Mouse (Mus musculus) stomach, embryonic 16.5 days (tissue): ENCODE results near the gene Bicral. TPM values are rescaled to one million over a fixed set of nuclear protein-coding genes. Genes with fewer than 3 reads are reported as not detected.
"Not testable (repeated sequence)": the region's sequence is repeated elsewhere in the genome, so short reads cannot be mapped to it uniquely, and the experiment has no call there.

Source experiments
- ATAC-seq: fragments of 200-750 bp; cut with Nextera tagmentation; 2 replicates; pipeline ENCODE4 v1.8.0; 2017; ENCODE audit warnings: moderate number of reproducible peaks, moderate TSS enrichment; ENCODE audit not compliant: insufficient read depth, low FRiP score
- H3K27ac ChIP-seq: fragments of 300-500 bp; sonication (generic); 2 replicates; pipeline ENCODE4 v1.5.1; 2014; ENCODE audit warnings: low read length
- H3K27me3 ChIP-seq: fragments of 300-500 bp; sonication (generic); 2 replicates; pipeline ENCODE4 v1.6.1; 2014; ENCODE audit warnings: low read length, control low read depth, mixed read lengths; ENCODE audit not compliant: control insufficient read depth, insufficient read depth
- H3K36me3 ChIP-seq: fragments of 300-500 bp; sonication (generic); 2 replicates; pipeline ENCODE4 v1.6.1; 2014; ENCODE audit warnings: low read length; ENCODE audit not compliant: control insufficient read depth, insufficient read depth
- H3K4me1 ChIP-seq: fragments of 300-500 bp; sonication (generic); 2 replicates; pipeline ENCODE4 v1.6.1; 2014; ENCODE audit warnings: low read length, control low read depth, mixed read lengths; ENCODE audit not compliant: control insufficient read depth, insufficient read depth
- H3K4me2 ChIP-seq: fragments of 300-500 bp; sonication (generic); 2 replicates; pipeline ENCODE4 v1.6.1; 2014; ENCODE audit warnings: low read depth, low read length, mixed read lengths
- H3K4me3 ChIP-seq: fragments of 300-500 bp; sonication (generic); replicated peaks from 2 replicates; pipeline ENCODE4 v1.5.1; 2014; ENCODE audit warnings: mild to moderate bottlenecking, low read length
- H3K9ac ChIP-seq: fragments of 300-500 bp; sonication (generic); 2 replicates; pipeline ENCODE4 v1.6.1; 2014; ENCODE audit warnings: low read length
- H3K9me3 ChIP-seq: fragments of 300-500 bp; sonication (generic); replicated peaks from 2 replicates; pipeline ENCODE4 v1.6.1; 2016; ENCODE audit warnings: low read length, control low read depth; ENCODE audit not compliant: control insufficient read depth
- WGBS: fragments of 180-500 bp; shearing (Covaris S2); extraction: QIAGEN DNeasy Blood & Tissue Kit; methylation state at CpG from one replicate; pipeline ENCODE4 v1.1.7; 2014; 5-methylcytosine and 5-hydroxymethylcytosine counted together
- polyA plus RNA-seq: library from polyadenylated mRNA; unstranded; fragments of >200 nt; fragmentation: Nextera tagmentation; extraction: Ambion mirVana; gene quantifications from 2 replicates; pipeline ENCODE4 v1.2.1, GENCODE M21; 2015

Gene Bicral
- polyA plus RNA-seq, 1 experiment from 2014 or later: 4.0 TPM

GRCm38 (mm10) chr17:46808376-46808775 is 49.9 kb downstream of the Bicral start:
- no peak overlapping the region for H3K4me2 ChIP-seq
- no peaks in the 10 kb centered on the region for H3K4me1 ChIP-seq
- no peak overlapping the region for H3K4me3 ChIP-seq
- 89% methylated on average over 10 of the region's 10 CpGs for WGBS
- no peaks in the 10 kb centered on the region for H3K9me3 ChIP-seq
- peaks cover 10% of the 10 kb centered on the region; the same call in 1 of the 2 replicates for H3K36me3 ChIP-seq
- no peak overlapping the region for H3K27ac ChIP-seq
- H3K9ac ChIP-seq: no peak overlapping the region
- ATAC-seq: no peak
- H3K27me3 ChIP-seq: no peaks in the 10 kb centered on the region

- peaks cover 12% of the 10 kb centered on the region for H3K36me3 ChIP-seq
- ATAC-seq: no peak
Observed at GRCm38 (mm10) chr17:46801761-46802160, 56.5 kb downstream of the Bicral start.

GRCm38 (mm10) chr17:46799680-46800079 is 58.6 kb downstream of the Bicral start:
- no peaks in the 10 kb centered on the region for H3K27me3 ChIP-seq
- no peaks in the 10 kb centered on the region for H3K9me3 ChIP-seq
- no peaks in the 10 kb centered on the region for H3K4me1 ChIP-seq
- H3K27ac ChIP-seq: no peak overlapping the region
- no peak overlapping the region for H3K9ac ChIP-seq
- H3K36me3 ChIP-seq: peaks cover 12% of the 10 kb centered on the region
- ATAC-seq: no peak
- H3K4me2 ChIP-seq: no peak overlapping the region
- H3K4me3 ChIP-seq: no peak overlapping the region
- 74% methylated on average over 10 of the region's 10 CpGs for WGBS

More at GRCm38 (mm10) chr17:46801761-46802160, 56.5 kb downstream of the Bicral start:
- H3K4me3 ChIP-seq: no peak overlapping the region
- no peak overlapping the region for H3K27ac ChIP-seq
- H3K4me1 ChIP-seq: no peaks in the 10 kb centered on the region
- 75% methylated on average over 6 of the region's 6 CpGs for WGBS
- no peak overlapping the region for H3K9ac ChIP-seq
- H3K4me2 ChIP-seq: no peak overlapping the region
- no peaks in the 10 kb centered on the region for H3K27me3 ChIP-seq
- H3K9me3 ChIP-seq: no peaks in the 10 kb centered on the region

- WGBS: 38% methylated on average over 8 of the region's 8 CpGs
- H3K4me1 ChIP-seq: no peaks in the 10 kb centered on the region
- no peak overlapping the region for H3K4me3 ChIP-seq
- H3K27me3 ChIP-seq: no peaks in the 10 kb centered on the region
- no peak overlapping the region for H3K4me2 ChIP-seq
- H3K36me3 ChIP-seq: peaks cover 12% of the 10 kb centered on the region
- no peak overlapping the region for H3K27ac ChIP-seq
- ATAC-seq: no peak
- H3K9me3 ChIP-seq: no peaks in the 10 kb centered on the region
- H3K9ac ChIP-seq: no peak overlapping the region
Observed at GRCm38 (mm10) chr17:46797386-46797785, 60.9 kb downstream of the Bicral start.

GRCm38 (mm10) chr17:46796743-46797142 is 61.5 kb downstream of the Bicral start:
- Histone ChIP-seq H3K4me2 (no peak overlapping the region), H3K9ac (no peak overlapping the region), H3K4me3 (no peak overlapping the region), H3K27ac (no peak overlapping the region), H3K9me3 (0 out of 2 replicates have a peak, but pooled peaks cover 4% of the 10 kb centered on the region), H3K27me3 (no peaks in the 10 kb centered on the region), H3K4me1 (no peaks in the 10 kb centered on the region), H3K36me3 (peaks cover 12% of the 10 kb centered on the region)
- 92% methylated on average over 4 of the region's 4 CpGs for WGBS
- ATAC-seq: no peak

GRCm38 (mm10) chr17:46792963-46793362 is 65.3 kb downstream of the Bicral start:
- Histone ChIP-seq H3K4me1 (no peaks in the 10 kb centered on the region), H3K36me3 (no peaks in the 10 kb centered on the region), H3K4me3 (no peak overlapping the region), H3K9me3 (0 out of 2 replicates have a peak, but pooled peaks cover 4% of the 10 kb centered on the region), H3K4me2 (no peak overlapping the region), H3K27me3 (no peaks in the 10 kb centered on the region), H3K9ac (no peak overlapping the region), H3K27ac (no peak overlapping the region)
- no peak for ATAC-seq
- WGBS: 83% methylated on average over 2 of the region's 2 CpGs

- ATAC-seq, H3K27ac ChIP-seq, H3K9ac ChIP-seq, H3K4me3 ChIP-seq, H3K27me3 ChIP-seq, H3K4me1 ChIP-seq, H3K4me2 ChIP-seq, H3K9me3 ChIP-seq, H3K36me3 ChIP-seq: not testable (repeated sequence)
- 61% methylated on average over 2 of the region's 2 CpGs for WGBS
Observed at GRCm38 (mm10) chr17:46787974-46788373, 70.3 kb downstream of the Bicral start.

GRCm38 (mm10) chr17:46786952-46787351 is 71.3 kb downstream of the Bicral start:
- H3K27me3 ChIP-seq: no peaks in the 10 kb centered on the region
- no peak overlapping the region for H3K4me3 ChIP-seq
- no peak overlapping the region for H3K4me2 ChIP-seq
- no peaks in the 10 kb centered on the region for H3K36me3 ChIP-seq
- 79% methylated on average over 5 of the region's 5 CpGs for WGBS
- no peaks in the 10 kb centered on the region for H3K4me1 ChIP-seq
- no peak for ATAC-seq
- H3K9me3 ChIP-seq: 0 out of 2 replicates have a peak, but pooled peaks cover under 1% of the 10 kb centered on the region
- H3K9ac ChIP-seq: no peak overlapping the region
- no peak overlapping the region for H3K27ac ChIP-seq

- H3K36me3 ChIP-seq: peaks cover 19% of the 10 kb centered on the region
- peak overlapping the region; percentile 67 for H3K4me3 ChIP-seq
- H3K4me2 ChIP-seq: peak overlapping the region; percentile 48
- no peak overlapping the region for H3K9ac ChIP-seq
- peaks cover 7% of the 10 kb centered on the region; the same call in 1 of the 2 replicates for H3K4me1 ChIP-seq
- peak overlapping the region; percentile 85 for H3K27ac ChIP-seq
- no peaks in the 10 kb centered on the region for H3K27me3 ChIP-seq
- no peaks in the 10 kb centered on the region for H3K9me3 ChIP-seq
- WGBS: 71% methylated on average over 2 of the region's 2 CpGs
- no peak for ATAC-seq
Observed at GRCm38 (mm10) chr17:46783222-46783565, 75.1 kb downstream of the Bicral start.
